Mouse (Mus musculus) heart, postnatal 25 days (tissue): ENCODE measurements at regions not wholly inside any gene's neighbourhood (a gene's known extent, or its start where the extent isn't known, plus 50 kb on each side); places are given as distances from the start of the nearest gene placed in this dataset.
"Not testable (repeated sequence)": the region's sequence is repeated elsewhere in the genome, so short reads cannot be mapped to it uniquely, and the experiment has no call there.

Experiments used
- DNase-seq: peaks from one replicate; pipeline ENCODE4 v3.0.0; 2022; ENCODE audit warnings: low spot score
- intact Hi-C: fragments of 180-260 bp; cut with DNase I; formaldehyde crosslinking; loops from one replicate; pipeline ENCODE4 v1.15.1; 2025

- intact Hi-C loops: no loop called here
- no peak for DNase-seq
Measured at GRCm38 (mm10) chr14:45799286-45799685, 141.3 kb upstream of the Ddhd1 start.

- intact Hi-C loops: no loop called here
- DNase-seq: no peak
Measured at GRCm38 (mm10) chr14:45805950-45806349, 148.0 kb upstream of the Ddhd1 start.

- no peak for DNase-seq
- intact Hi-C loops: no loop called here
Measured at GRCm38 (mm10) chr14:45806726-45807280, 148.9 kb upstream of the Ddhd1 start.

GRCm38 (mm10) chr14:45807767-45808166 is 149.8 kb upstream of the Ddhd1 start:
- no peak for DNase-seq
- intact Hi-C loops: no loop called here

- DNase-seq: no peak
- intact Hi-C loops: no loop called here
Measured at GRCm38 (mm10) chr14:45809491-45809890, 151.5 kb upstream of the Ddhd1 start.

GRCm38 (mm10) chr14:45810101-45810500 is 152.2 kb upstream of the Ddhd1 start:
- intact Hi-C loops: no loop called here

GRCm38 (mm10) chr14:45810630-45811029 is 152.7 kb upstream of the Ddhd1 start:
- no peak for DNase-seq
- intact Hi-C loops: no loop called here

More at GRCm38 (mm10) chr14:45810101-45810500, 152.2 kb upstream of the Ddhd1 start:
- no peak for DNase-seq

- intact Hi-C loops: no loop called here
Measured at GRCm38 (mm10) chr14:45815598-45815997, 157.7 kb upstream of the Ddhd1 start.

GRCm38 (mm10) chr14:45816611-45817010 is 158.7 kb upstream of the Ddhd1 start:
- intact Hi-C loops, DNase-seq: not testable (repeated sequence)

More at GRCm38 (mm10) chr14:45815598-45815997, 157.7 kb upstream of the Ddhd1 start:
- DNase-seq: no peak

- DNase-seq: no peak
- intact Hi-C loops: no loop called here
Measured at GRCm38 (mm10) chr14:45817756-45818155, 159.8 kb upstream of the Ddhd1 start.

GRCm38 (mm10) chr14:45824601-45825000 is 166.7 kb upstream of the Ddhd1 start:
- intact Hi-C loops: no loop called here
- no peak for DNase-seq

- intact Hi-C loops: no loop called here
Measured at GRCm38 (mm10) chr14:45826023-45826422, 168.1 kb upstream of the Ddhd1 start.

GRCm38 (mm10) chr14:45827096-45827495 is 169.2 kb upstream of the Ddhd1 start:
- DNase-seq: no peak
- intact Hi-C loops: no loop called here

More at GRCm38 (mm10) chr14:45826023-45826422, 168.1 kb upstream of the Ddhd1 start:
- DNase-seq: no peak

GRCm38 (mm10) chr14:45830457-45830856 is 172.5 kb upstream of the Ddhd1 start:
- DNase-seq: no peak
- intact Hi-C loops: no loop called here

- DNase-seq: no peak
Measured at GRCm38 (mm10) chr14:45837039-45837438, 179.1 kb upstream of the Ddhd1 start.

GRCm38 (mm10) chr14:45843829-45844228 is 185.9 kb upstream of the Ddhd1 start:
- DNase-seq: no peak
- intact Hi-C loops: no loop called here

More at GRCm38 (mm10) chr14:45837039-45837438, 179.1 kb upstream of the Ddhd1 start:
- intact Hi-C loops: no loop called here

GRCm38 (mm10) chr14:45850588-45850987 is 192.6 kb upstream of the Ddhd1 start:
- intact Hi-C loops: no loop called here
- no peak for DNase-seq

GRCm38 (mm10) chr14:45878428-45878827 is 220.5 kb upstream of the Ddhd1 start:
- intact Hi-C loops: loop anchor here (10.0 kb wide), 2 partner anchors 686 to 846 kb away; no protein-coding TSS in a partner anchor
- DNase-seq: no peak

GRCm38 (mm10) chr14:45920783-45921182 is 262.8 kb upstream of the Ddhd1 start:
- no peak for DNase-seq
- intact Hi-C loops: no loop called here

GRCm38 (mm10) chr14:45943581-45943980 is 285.6 kb upstream of the Ddhd1 start:
- no peak for DNase-seq
- intact Hi-C loops: no loop called here

- intact Hi-C loops: no loop called here
- DNase-seq: no peak
Measured at GRCm38 (mm10) chr14:45944101-45944500, 286.2 kb upstream of the Ddhd1 start.

- DNase-seq: no peak
- intact Hi-C loops: no loop called here
Measured at GRCm38 (mm10) chr14:45944506-45944905, 286.6 kb upstream of the Ddhd1 start.
